Mouse (Mus musculus): ENCODE results near the gene Olfr1120.
"Not testable (repeated sequence)": the region's sequence is repeated elsewhere in the genome, so short reads cannot be mapped to it uniquely, and the experiment has no call there.

The Olfr1120 gene

GRCm38 (mm10) chr2:87354515-87354914 lies at the start of gene Olfr1120:
Gene Olfr1120, plus strand, starts transcription at chr2:87354815.
- no peak for DNase-seq (ENCODE audit: extremely low read depth, insufficient read length, low spot score)

- DNase-seq (ENCODE audit: extremely low read depth, insufficient read length, low spot score) = no peak
Measured at GRCm38 (mm10) chr2:87307281-87307680, 47.3 kb upstream of the Olfr1120 start, which contains the start of gene Olfr1118. Gene Olfr1118, plus strand, starts transcription at chr2:87307581.

GRCm38 (mm10) chr2:87360121-87360520 lies 5.5 kb downstream of the Olfr1120 start:
- DNase-seq (ENCODE audit: extremely low read depth, insufficient read length, low spot score) = not testable (repeated sequence)

- no peak for DNase-seq (ENCODE audit: extremely low read depth, insufficient read length, low spot score)
Measured at GRCm38 (mm10) chr2:87369595-87369994, 15.0 kb downstream of the Olfr1120 start, which contains the start of gene Olfr1121. Gene Olfr1121, plus strand, starts transcription at chr2:87369895.

- DNase-seq (ENCODE audit: extremely low read depth, insufficient read length, low spot score) = no peak
Measured at GRCm38 (mm10) chr2:87371726-87372125, 17.1 kb downstream of the Olfr1120 start.

- DNase-seq (ENCODE audit: extremely low read depth, insufficient read length, low spot score) = no peak
Measured at GRCm38 (mm10) chr2:87383935-87384334, 29.3 kb downstream of the Olfr1120 start.

GRCm38 (mm10) chr2:87385549-87385948 lies 30.9 kb downstream of the Olfr1120 start, which contains the start of gene Olfr1122:
Gene Olfr1122, plus strand, starts transcription at chr2:87385849.
- DNase-seq (ENCODE audit: extremely low read depth, insufficient read length, low spot score) = no peak

GRCm38 (mm10) chr2:87393605-87394004 lies 39.0 kb downstream of the Olfr1120 start:
- DNase-seq (ENCODE audit: extremely low read depth, insufficient read length, low spot score) = not testable (repeated sequence)

- DNase-seq (ENCODE audit: extremely low read depth, insufficient read length, low spot score) = not testable (repeated sequence)
Measured at GRCm38 (mm10) chr2:87394686-87395085, 40.1 kb downstream of the Olfr1120 start.
